Mouse (Mus musculus) CD4-positive, CD25-positive, alpha-beta regulatory T cell, adult 9 weeks (primary cell): Measurements from ENCODE around the gene Tmem100. TPM values are rescaled to one million over a fixed set of nuclear protein-coding genes. Genes with fewer than 3 reads are reported as not detected.

ENCODE experiments used
- polyA plus RNA-seq: library from polyadenylated mRNA; unstranded; fragments of 100-300 nt; shearing (Covaris generic); gene quantifications from one replicate; pipeline ENCODE4 v1.2.1, GENCODE M21; 2017

The Tmem100 gene
- not detected for polyA plus RNA-seq

GRCm38 (mm10) chr11:90029841-90030398, at the start of gene Tmem100:
Gene Tmem100, plus strand, starts transcription at chr11:90030348.

DNA sequence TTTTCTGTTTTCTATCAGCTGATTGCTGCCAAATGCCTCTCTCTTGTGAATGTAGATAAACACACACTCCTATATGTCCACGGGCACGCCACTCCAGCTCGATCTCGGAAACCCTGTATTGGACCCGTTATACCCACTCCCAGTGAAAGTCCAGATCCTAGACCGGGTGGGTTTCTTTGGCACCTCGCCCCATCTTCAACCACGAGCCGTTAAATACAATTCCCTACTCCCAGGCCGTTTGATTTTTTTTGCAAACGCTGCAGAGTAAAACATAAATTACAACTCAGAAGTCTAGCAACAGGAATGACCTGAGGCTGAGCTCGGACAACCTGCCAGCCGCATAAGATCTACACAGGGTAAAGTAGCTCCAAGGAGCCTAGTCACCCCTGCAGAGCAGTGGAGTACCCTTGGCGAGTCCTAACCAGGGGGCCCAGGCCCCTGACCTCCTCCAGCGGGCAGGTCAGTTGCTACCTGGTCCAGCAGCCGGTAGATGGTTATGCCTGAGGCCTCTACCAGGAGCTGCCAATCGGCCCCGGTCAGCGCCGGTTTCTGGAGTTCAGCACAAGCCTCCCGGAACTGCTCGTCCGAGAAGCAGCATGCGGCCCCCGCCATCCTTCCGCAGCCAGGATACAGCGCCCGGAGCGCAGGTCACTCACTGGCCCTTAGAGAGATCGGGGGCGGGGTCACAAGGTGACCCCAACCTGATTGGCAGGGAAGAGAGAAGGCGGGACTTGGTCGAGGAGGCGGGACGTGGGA, 27.7 kb upstream of the Tmem100 start, which contains the start of gene Pctp:
Gene Pctp (minus strand): TSS at position 664 of the 756 bp plus-strand sequence.

Other genes starting within 250 kb of the Tmem100 start
- gene Pctp, start 27.5 kb upstream of the Tmem100 start, polyA plus RNA-seq = 11.1 TPM
- 4.9 TPM for gene Gm45716, start 157.3 kb downstream of the Tmem100 start, polyA plus RNA-seq
- gene Mmd, start 219.1 kb downstream of the Tmem100 start, polyA plus RNA-seq = 21.9 TPM